Mouse (Mus musculus) v-Abl transformed pro-B cells (cell line): ENCODE data around the gene Tas2r140.

Source experiments
- in situ Hi-C, 2 experiments: fragments of 400-800 bp; cut with MboI; formaldehyde crosslinking; loops; one replicate each; pipeline ENCODE4 v1.15.1; 2025; ENCODE audit not compliant: unreplicated experiment in 2 of 2

Gene Tas2r140

DNA sequence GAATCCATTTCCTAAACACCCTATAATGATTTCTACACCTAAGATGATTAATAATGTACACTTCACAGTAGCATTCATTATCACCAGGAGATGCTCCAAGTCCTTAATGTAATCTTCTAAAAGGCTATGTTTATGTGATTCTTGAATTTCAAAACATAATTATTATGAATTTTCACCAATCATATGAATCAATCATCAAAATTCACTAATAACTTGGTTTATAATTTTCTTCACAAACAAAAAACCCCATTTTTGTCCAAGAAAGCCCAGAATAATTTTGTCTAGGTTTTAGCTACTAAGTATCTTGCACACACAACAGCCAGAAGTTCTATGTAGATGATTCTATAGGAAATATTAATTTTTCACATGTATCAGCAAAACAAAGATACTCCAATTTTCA is at the start of gene Tas2r140:
Gene Tas2r140, minus strand, starts transcription at position 101 of the 400 bp plus-strand sequence.
- in situ Hi-C loops: no loop called here

DNA sequence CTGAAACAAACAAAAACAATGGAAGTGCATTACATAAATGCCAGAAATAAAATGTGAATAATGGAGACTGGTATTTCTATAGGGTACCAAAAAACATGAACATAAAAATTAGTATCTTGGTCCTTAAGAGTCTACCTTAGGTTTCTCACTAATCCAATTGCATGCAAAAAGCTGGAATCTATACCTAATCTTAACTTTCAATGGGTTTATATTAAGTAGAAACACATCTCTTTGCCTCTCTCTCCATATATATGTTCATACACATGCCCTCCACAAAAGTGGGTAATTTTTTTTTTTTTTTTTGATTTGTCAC is 48.9 kb upstream of the Tas2r140 start, which contains the start of gene Smim10l1:
Gene Smim10l1, plus strand, starts transcription at position 301 of the 313 bp plus-strand sequence.
- in situ Hi-C loops: loop anchor here (25.0 kb wide), 3 partner anchors 117 to 1817 kb away; partner anchors contain the start of genes Lrp6 (in 1 of the 2), Magohb (in 1 of the 2) and Tas2r109 (in 1 of the 2)

DNA sequence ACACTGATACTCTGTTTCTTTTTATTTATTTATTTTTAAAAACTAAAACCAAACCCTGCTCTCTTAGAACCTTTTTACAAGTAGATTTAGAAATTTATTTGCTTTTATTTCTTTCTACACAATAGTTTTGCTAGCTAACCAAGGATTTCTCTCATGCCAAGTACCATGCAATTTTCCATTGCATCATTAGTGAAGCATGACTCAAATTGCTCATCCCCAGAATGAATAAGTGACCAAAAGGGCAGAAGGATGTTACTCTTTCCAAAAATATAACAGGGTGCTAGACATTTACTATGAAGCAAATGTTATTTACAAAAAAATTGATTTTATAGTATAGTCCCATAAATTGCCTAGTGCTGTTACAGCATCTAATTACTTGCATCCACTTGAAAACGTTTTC is 46.8 kb upstream of the Tas2r140 start:
- in situ Hi-C loops: loop anchor here (25.0 kb wide), 3 partner anchors 115 to 1815 kb away; partner anchors contain the start of genes Lrp6 (in 1 of the 2), Magohb (in 1 of the 2) and Tas2r109 (in 1 of the 2)

DNA sequence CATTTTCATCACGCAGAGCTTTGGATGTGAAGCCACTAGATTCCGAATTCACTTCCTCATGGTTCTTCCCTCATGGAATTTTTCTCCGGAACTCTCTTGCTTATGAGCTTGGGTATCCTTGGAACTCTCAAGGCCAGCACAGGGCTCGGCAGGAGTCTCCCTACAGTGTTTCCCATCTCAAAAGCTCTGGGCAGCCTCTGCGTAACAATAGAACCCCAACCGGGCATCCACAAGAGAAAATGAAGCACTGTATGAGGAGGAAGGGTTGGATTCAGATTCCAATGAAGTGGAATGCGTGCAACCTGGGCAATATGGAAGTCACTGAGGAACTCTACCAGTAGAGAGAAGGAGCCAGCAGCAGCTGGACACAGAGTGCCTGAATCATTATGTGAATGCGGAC is 36.6 kb upstream of the Tas2r140 start:
- in situ Hi-C loops: no loop called here

DNA sequence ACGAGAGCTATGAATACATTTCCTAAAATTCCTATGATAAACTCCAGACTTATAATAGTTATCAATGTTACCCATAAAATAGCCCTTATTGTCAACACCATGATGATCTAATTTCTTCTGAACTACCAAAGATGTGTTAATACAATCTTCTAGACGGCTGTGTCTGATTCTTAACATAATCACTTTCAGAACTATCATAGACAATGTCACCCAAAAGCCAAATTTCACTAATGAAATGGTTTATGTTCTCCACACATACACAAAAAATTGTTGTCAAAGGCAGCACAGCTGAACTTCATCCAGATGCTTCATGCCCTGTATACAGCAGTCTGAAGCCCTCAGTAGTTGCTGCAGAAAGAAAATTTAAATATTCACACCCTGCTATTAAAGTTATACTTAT is 18.6 kb downstream of the Tas2r140 start, which contains the start of gene Tas2r103:
Gene Tas2r103, minus strand, starts transcription at position 101 of the 400 bp plus-strand sequence.
- in situ Hi-C loops: no loop called here
